Mouse (Mus musculus) bone marrow, adult 2 months (tissue): ENCODE data around the gene Slc27a1. TPM values are rescaled to one million over a fixed set of nuclear protein-coding genes. Genes with fewer than 3 reads are reported as not detected.

Experiments
- H3K27ac ChIP-seq: fragments of 200-500 bp; 2 replicates; pipeline ENCODE4 v1.5.1; 2012; ENCODE audit warnings: low read depth, mild to moderate bottlenecking, control low read depth, inconsistent platforms, low read length; ENCODE audit not compliant: control insufficient read depth, poor library complexity, insufficient read depth
- H3K4me1 ChIP-seq: fragments of 200-500 bp; 2 replicates; pipeline ENCODE4 v1.6.1; 2011; ENCODE audit warnings: low read length; ENCODE audit not compliant: control insufficient read depth, insufficient read depth
- H3K4me3 ChIP-seq: fragments of 200-500 bp; replicated peaks from 2 replicates; pipeline ENCODE3; 2011; ENCODE audit warnings: mild to moderate bottlenecking, low read depth, low read length, control low read depth; ENCODE audit not compliant: control insufficient read depth
- CTCF ChIP-seq: fragments of 200-500 bp; IDR thresholded peaks from 2 replicates; pipeline ENCODE4 v1.5.1; 2011; ENCODE audit warnings: low read length, control low read depth; ENCODE audit not compliant: control insufficient read depth, insufficient read depth
- POLR2A ChIP-seq: fragments of 200-500 bp; IDR thresholded peaks from 2 replicates; pipeline ENCODE4 v1.6.1; 2011; ENCODE audit warnings: low read depth, mild to moderate bottlenecking, control low read depth, low read length, borderline replicate concordance; ENCODE audit not compliant: control insufficient read depth
- WGBS: fragments of 180-500 bp; shearing (Covaris S2); methylation state at CpG from one replicate; pipeline ENCODE4 v1.1.7; 2018; 5-methylcytosine and 5-hydroxymethylcytosine counted together
- polyA plus RNA-seq: library from polyadenylated mRNA; stranded (reverse); fragments of >200 nt; gene quantifications from 2 replicates; pipeline ENCODE4 v1.2.4, GENCODE M21; 2011; ENCODE audit warnings: low replicate concordance; ENCODE audit not compliant: missing spikeins, insufficient read depth, insufficient read length

Gene Slc27a1
- polyA plus RNA-seq, 1 experiment: 11.2 TPM

DNA sequence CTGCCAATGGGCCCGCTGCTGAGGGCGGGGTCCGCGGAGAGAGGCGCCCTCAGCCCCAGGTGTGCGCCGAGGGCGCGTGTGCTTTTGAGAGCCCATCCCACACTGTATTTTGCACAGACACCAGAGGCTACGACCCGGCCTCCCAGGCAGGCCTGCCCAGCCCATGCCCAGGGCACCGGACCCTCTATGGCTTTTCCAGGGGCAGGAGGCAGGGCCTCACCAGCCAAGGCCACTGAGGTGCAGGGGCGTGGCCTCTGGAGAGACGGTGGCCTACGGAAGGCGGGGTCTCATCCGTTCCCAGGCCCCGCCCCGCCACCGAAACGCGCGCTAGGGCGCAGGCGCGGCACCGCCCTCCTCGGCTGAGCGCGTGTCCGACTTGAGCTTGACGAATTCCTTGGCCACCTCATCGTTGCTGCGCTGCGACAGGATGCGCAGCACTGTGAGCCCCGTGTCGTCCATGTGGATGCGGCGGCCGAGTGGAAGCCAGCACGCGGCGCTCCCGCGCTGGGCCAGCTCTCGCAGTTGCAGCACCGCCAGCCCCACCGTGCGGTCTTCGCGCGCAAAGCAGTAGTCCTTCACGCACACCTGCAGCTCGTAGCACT is 60.5 kb downstream of the Slc27a1 start:
- H3K4me3 ChIP-seq: peak overlapping the region; percentile 78
- peak; percentile 41; the same call in 1 of the 2 replicates for TF ChIP-seq CTCF
- peak; percentile 45; the same call in 1 of the 2 replicates for TF ChIP-seq POLR2A
- H3K27ac ChIP-seq: peak overlapping the region; percentile 57
- H3K4me1 ChIP-seq: peaks cover 1% of the 10 kb centered on the region
- under 1% methylated on average over 55 of the region's 55 CpGs for WGBS

DNA sequence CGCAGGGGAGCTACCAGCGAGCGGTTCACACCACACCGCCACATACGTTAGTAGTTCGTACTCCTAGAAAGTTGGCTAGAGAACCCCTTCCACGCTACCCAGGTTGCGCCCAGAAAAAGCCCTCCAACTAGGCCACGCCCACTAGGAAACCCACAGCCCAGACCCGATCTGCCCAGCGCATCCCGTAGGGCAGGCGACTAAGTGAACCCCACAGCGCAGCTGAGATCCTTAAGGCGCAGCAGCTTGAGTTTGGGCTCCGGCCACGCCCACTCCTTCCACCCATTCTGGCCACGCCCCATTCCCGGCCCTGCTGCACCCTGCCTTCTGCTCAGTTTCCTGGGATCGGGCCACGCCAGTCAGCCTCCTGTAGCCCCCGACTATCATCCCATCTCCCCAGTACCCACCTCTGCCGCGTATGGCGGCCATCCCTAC is 61.1 kb downstream of the Slc27a1 start:
- 4% methylated on average over 25 of the region's 25 CpGs for WGBS
- peak overlapping the region; percentile 78 for H3K4me3 ChIP-seq
- peaks cover 1% of the 10 kb centered on the region for H3K4me1 ChIP-seq
- H3K27ac ChIP-seq: no peak overlapping the region; the same call in 1 of the 2 replicates
- TF ChIP-seq CTCF (no peak), POLR2A (no peak; the same call in 1 of the 2 replicates)

DNA sequence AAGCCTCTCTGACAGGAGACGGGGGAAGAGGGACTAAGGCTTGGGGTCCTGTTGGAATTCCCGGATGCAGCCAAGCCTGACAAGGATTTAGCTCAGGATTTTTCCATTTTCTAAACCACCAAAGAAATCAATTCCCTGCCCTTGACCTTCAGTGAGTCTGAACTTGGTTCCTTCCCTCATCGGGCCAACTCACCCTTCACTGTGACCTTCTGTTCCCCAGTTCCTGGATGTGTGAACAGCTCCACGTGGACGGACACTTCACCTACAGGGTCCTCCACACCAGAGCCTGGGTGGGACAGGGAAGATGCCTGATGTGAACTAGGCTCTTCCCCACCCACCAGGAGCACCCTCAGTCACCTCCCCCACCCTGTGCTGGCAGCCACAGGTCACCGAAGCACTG is 62.1 kb downstream of the Slc27a1 start:
- 73% methylated on average over 6 of the region's 6 CpGs for WGBS
- Histone ChIP-seq H3K27ac (no peak overlapping the region), H3K4me1 (peaks cover 1% of the 10 kb centered on the region), H3K4me3 (no peak overlapping the region)
- TF ChIP-seq POLR2A: no peak
- TF ChIP-seq CTCF: no peak

DNA sequence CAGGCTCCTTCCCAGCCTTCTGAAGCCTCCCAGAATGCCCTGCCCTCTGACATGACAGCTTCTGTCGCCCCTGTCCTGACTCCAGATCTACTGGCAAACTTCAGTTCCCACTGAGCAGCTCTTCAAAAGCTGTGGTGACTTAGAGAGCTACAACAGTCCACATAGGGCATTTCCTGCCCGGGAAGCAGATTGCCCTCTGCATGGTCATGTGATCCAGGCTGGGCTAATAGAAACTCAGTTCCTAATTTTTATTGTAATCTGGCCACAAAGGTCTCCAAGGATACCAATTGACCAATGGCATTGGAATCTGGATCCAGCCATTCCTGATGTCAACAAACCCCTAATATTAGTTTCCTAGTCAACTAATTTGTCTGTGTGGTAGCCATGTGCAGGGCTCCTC is 63.2 kb downstream of the Slc27a1 start:
- Histone ChIP-seq H3K4me1 (peaks cover 1% of the 10 kb centered on the region), H3K27ac (no peak overlapping the region), H3K4me3 (no peak overlapping the region)
- TF ChIP-seq POLR2A: no peak
- no peak for TF ChIP-seq CTCF
- 7% methylated on average over 2 of the region's 2 CpGs for WGBS

DNA sequence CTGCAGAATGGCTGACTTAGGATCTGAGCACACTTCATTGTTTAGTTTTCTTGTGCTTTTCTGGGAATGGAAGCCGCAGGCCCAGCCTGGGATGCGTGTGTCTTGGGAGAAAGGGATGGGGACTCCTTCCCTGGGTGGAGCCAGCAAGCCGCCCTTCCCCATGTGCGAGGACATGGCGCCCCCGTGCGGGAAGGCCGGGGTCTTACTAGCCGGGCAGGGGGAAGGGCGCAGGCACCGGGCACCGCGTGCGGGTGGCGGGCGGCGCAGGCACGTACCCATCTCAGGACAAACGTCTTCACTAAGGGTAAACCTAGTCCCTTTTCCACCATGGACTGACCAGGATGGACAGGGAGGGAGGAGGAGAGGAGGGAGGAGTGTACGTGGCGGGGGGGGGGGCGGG is 64.5 kb downstream of the Slc27a1 start:
- Histone ChIP-seq H3K4me3 (no peak overlapping the region), H3K27ac (no peak overlapping the region), H3K4me1 (peaks cover 1% of the 10 kb centered on the region)
- WGBS: 2% methylated on average over 19 of the region's 22 CpGs
- TF ChIP-seq POLR2A (no peak), CTCF (peak; percentile 76)

DNA sequence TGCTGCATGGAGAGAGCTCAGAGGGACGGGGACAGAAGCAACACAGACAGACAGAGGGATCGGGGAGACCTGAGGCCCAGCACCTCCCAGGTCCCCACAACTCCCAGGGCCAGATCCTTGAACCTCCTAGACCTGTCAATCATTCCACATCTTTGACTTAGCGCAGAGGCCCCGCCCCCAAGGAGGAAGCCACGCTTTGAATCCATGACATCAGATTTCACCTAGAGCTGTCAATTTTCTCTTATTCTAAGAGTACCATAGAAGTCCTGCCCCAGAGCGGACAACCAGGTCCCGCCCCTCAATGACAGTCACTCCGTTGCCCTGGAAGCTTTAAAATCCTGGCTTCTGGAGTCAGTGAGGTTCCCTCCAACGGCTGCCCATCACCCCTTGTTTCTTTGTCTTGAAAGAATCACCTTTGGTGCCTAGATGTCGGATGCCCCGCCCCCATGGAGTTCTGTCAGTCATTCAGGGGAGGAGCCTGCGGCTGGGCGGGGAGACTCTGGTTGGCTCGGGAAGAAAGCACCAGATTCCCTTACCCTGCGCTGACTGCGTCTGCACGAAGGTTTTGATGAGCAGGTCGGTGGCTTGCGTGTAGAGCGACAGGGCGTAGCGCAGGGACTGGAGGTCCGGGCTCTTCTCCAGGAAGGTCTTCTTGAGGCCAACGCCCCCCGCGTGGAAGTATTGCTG is 65.4 kb downstream of the Slc27a1 start:
- Histone ChIP-seq H3K4me1 (peaks cover 1% of the 10 kb centered on the region), H3K4me3 (no peak overlapping the region), H3K27ac (no peak overlapping the region)
- 4% methylated on average over 26 of the region's 26 CpGs for WGBS
- TF ChIP-seq CTCF: no peak
- TF ChIP-seq POLR2A: no peak

Other genes starting within 250 kb of the Slc27a1 start
- 75.6 and 139 TPM in 2 replicates for gene Use1, start 202.0 kb upstream of the Slc27a1 start, polyA plus RNA-seq
- 7.9 and 10.1 TPM in 2 replicates for gene Ocel1, start 197.6 kb upstream of the Slc27a1 start, polyA plus RNA-seq
- 9.5 and 17.5 TPM in 2 replicates for gene Nr2f6, start 186.9 kb upstream of the Slc27a1 start, polyA plus RNA-seq
- 7.2 and 15.9 TPM in 2 replicates for gene Ushbp1, start 173.1 kb upstream of the Slc27a1 start, polyA plus RNA-seq
- gene Babam1, start 172.0 kb upstream of the Slc27a1 start, polyA plus RNA-seq: 45.8 and 70.5 TPM in 2 replicates
- 54.2 and 97.5 TPM in 2 replicates for gene Ankle1, start 162.9 kb upstream of the Slc27a1 start, polyA plus RNA-seq
- 3.9 and 9.1 TPM in 2 replicates for gene Abhd8, start 105.2 kb upstream of the Slc27a1 start, polyA plus RNA-seq
- gene Mrpl34, start 103.9 kb upstream of the Slc27a1 start, polyA plus RNA-seq: 24.3 and 42.9 TPM in 2 replicates
- 17.1 and 18.8 TPM in 2 replicates for gene Dda1, start 99.7 kb upstream of the Slc27a1 start, polyA plus RNA-seq
- gene Ano8, start 82.9 kb upstream of the Slc27a1 start, polyA plus RNA-seq: 2.9 and 6.3 TPM in 2 replicates
- gene Gtpbp3, start 80.8 kb upstream of the Slc27a1 start, polyA plus RNA-seq: 6.3 and 7.9 TPM in 2 replicates
- gene Plvap, start 57.1 kb upstream of the Slc27a1 start, polyA plus RNA-seq: 13.7 and 20.5 TPM in 2 replicates
- not detected in 2 replicates for gene Ccdc194, start 43.2 kb upstream of the Slc27a1 start, polyA plus RNA-seq
- 58.9 and 103 TPM in 2 replicates for gene Bst2, start 31.4 kb upstream of the Slc27a1 start, polyA plus RNA-seq
- gene Mvb12a, start 26.0 kb upstream of the Slc27a1 start, polyA plus RNA-seq: 23.8 and 47.7 TPM in 2 replicates
- 0.81 and 2.5 TPM in 2 replicates for gene Tmem221, start 10.0 kb upstream of the Slc27a1 start, polyA plus RNA-seq
- not detected in 2 replicates for gene Nxnl1, start 2.3 kb upstream of the Slc27a1 start, polyA plus RNA-seq
- gene Pgls, start 23.3 kb downstream of the Slc27a1 start, polyA plus RNA-seq: 111 and 147 TPM in 2 replicates
- gene Fam129c, start 28.8 kb downstream of the Slc27a1 start, polyA plus RNA-seq: 67.8 and 106 TPM in 2 replicates
- gene Colgalt1, start 42.1 kb downstream of the Slc27a1 start, polyA plus RNA-seq: 31.8 and 53.0 TPM in 2 replicates
- gene Unc13a, start 102.9 kb downstream of the Slc27a1 start, polyA plus RNA-seq: 0.18 TPM in 1 of 2 replicates, not detected in the other
- 7.5 and 15.6 TPM in 2 replicates for gene Jak3, start 107.4 kb downstream of the Slc27a1 start, polyA plus RNA-seq
- gene Insl3, start 120.3 kb downstream of the Slc27a1 start, polyA plus RNA-seq: 10.2 and 16.7 TPM in 2 replicates
- gene B3gnt3, start 132.9 kb downstream of the Slc27a1 start, polyA plus RNA-seq: 1.3 and 2.3 TPM in 2 replicates
- 79.3 and 144 TPM in 2 replicates for gene Fcho1, start 156.8 kb downstream of the Slc27a1 start, polyA plus RNA-seq